Mouse (Mus musculus): ENCODE measurements at regions not wholly inside any gene's neighbourhood (a gene's known extent, or its start where the extent isn't known, plus 50 kb on each side); places are given as distances from the start of the nearest gene placed in this dataset.

DNA sequence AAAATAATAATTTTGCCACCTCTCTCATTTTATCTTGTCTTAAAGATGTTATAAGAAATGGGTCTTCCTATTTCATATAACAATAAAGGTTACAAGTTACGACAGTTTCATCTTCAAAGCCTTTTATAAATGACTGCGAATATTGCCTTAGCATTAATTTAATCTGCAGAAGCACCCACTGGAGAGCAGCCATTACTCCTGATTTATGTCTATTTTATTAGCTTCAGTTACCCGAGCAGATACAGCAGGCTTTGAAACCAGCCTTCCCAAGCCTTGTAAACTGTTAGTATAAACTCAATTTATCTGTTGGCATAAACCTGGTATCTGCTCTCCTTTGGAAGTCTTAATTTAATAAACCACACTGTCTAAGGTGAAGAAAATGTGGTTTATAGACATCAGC lies 2851.6 kb upstream of the Gm6569 start:
- no peak for DNase-seq (ENCODE audit: low spot score in 2 of 2)

GRCm38 (mm10) chr15:70987973-70988570 lies 2846.3 kb upstream of the Gm6569 start:
- no peak for DNase-seq (ENCODE audit: low spot score in 2 of 2)

- no peak for DNase-seq (ENCODE audit: low spot score in 2 of 2)
Observed at GRCm38 (mm10) chr15:70993397-70993796, 2841.0 kb upstream of the Gm6569 start.

DNA sequence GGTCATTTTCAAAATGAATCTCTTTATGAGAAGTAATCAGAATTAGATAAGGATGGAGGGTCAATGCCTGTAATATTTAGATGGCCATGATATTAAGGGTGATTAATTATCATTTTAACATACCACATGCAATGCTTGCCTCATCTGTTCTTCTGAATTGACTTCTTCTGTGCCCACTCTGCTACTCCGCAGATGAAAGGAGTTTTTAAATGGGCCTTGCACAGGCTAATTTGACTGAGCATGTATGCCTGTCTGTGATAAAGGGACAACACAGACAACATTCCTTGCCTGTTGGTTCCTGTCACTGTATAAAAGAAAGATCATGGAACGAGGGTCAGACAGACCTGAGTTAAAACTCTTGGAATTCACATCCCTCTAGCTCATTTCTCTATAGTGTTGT lies 2824.0 kb upstream of the Gm6569 start:
- no peak for DNase-seq (ENCODE audit: low spot score in 2 of 2)

GRCm38 (mm10) chr15:71010773-71011172 lies 2823.6 kb upstream of the Gm6569 start:
- DNase-seq (ENCODE audit: low spot score in 2 of 2): no peak

- no peak for DNase-seq (ENCODE audit: low spot score in 2 of 2)
Observed at GRCm38 (mm10) chr15:71054251-71054852, 2780.0 kb upstream of the Gm6569 start.

DNA sequence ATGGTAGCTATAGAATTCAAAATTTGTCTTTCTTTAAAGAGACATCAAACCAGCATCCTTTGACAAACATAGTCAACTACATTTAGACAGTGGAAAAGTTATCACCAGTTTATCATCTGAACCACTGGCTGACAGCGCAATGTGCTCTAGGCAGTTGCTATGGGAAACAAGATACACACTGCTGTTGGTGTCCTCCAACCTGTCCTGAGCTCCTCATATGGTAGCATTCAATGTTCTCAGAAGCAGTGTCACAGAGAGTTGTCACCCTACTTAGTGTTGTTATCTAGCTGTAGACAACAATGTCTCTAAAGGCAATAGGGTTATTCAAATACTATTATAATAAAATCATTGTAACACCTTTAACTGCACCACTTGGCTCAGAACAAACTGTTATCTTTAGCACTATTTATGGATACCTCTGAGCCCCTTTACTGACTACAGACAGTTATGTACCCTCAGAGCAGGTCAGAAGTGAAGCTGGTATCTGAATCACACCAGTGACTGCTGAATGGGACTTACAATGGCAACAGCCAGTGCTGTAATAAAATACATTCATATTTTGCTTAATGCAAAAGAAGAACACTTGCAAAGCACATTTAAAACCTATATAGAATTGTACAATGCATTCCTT lies 2747.9 kb upstream of the Gm6569 start:
- no peak for DNase-seq (ENCODE audit: low spot score in 2 of 2)

DNA sequence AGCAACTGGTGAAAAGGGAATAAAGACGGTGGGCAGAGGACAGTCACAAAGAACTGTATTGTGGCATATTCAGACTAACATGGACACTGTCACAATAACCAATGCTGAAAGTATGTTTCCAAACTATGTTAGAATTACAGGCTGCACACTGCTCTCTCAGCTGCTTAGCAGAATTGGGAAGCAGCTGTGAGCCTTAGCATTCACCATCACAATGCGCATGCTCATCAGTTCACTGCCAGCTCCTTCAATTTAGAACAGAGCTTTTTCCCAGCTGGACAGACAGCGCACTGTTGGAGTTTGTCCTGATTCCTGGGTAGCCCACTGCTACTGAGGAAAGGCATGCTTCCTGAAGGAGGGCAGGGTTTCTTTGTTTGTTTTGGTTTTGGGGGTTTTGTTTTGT lies 2735.2 kb upstream of the Gm6569 start:
- DNase-seq (ENCODE audit: low spot score in 2 of 2): no peak

GRCm38 (mm10) chr15:71129802-71130201 lies 2704.6 kb upstream of the Gm6569 start:
- DNase-seq (ENCODE audit: low spot score in 2 of 2): no peak

DNA sequence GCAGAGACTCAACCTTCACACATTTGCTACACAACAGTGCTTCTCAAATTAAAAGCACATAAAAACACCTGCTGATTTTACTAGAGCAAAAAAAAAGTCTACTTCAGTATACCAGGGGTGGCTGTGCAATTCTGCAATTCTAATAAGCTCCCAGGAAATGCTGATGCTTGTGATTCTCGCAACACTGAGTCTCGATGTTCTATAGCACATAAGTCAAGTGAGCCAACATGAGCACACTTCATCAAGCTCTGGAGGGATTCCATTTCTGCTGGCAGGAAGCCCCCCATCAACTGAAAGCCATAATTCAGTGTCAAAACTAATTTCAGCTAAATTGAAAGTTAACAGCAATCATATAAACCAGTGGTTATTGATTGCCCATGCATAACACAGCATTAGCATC lies 2676.7 kb upstream of the Gm6569 start:
- no peak for DNase-seq (ENCODE audit: low spot score in 2 of 2)

- no peak for DNase-seq (ENCODE audit: low spot score in 2 of 2)
Observed at GRCm38 (mm10) chr15:71162097-71162496, 2672.3 kb upstream of the Gm6569 start.

DNA sequence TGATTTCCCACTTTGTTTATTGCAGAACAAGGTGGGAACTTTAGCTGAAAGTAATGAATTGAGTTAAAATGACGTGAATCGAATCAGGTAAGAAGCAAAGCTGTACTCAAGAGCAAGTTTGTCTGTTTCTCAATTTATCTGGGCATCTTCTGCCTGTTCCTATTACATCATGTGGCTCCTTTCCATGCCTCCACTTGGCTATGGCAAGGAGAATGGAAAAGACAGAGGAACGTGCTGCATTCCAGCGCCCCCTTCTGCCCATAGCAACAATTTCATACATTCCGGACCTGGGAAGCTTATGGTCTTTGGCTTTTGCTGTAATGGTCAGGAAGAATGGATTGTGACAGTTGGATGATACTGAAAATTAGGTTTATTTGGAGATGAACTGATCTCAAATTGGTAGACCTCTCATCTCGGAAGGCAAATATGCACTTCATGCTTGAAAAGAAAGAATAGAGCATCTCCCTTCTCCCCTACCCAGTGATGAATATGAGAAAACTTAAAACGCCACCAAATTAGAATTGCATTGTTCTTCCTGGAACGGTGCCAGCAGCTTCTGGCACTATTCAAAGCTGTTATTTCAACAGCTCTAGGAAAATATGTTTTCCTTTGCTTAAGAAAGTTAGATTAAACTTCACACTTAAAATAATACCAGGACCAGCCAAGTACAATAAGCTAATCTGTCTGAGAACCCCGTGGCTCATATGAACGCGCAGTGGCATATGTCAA lies 2639.2 kb upstream of the Gm6569 start:
- DNase-seq (ENCODE audit: low spot score in 2 of 2): no peak

DNA sequence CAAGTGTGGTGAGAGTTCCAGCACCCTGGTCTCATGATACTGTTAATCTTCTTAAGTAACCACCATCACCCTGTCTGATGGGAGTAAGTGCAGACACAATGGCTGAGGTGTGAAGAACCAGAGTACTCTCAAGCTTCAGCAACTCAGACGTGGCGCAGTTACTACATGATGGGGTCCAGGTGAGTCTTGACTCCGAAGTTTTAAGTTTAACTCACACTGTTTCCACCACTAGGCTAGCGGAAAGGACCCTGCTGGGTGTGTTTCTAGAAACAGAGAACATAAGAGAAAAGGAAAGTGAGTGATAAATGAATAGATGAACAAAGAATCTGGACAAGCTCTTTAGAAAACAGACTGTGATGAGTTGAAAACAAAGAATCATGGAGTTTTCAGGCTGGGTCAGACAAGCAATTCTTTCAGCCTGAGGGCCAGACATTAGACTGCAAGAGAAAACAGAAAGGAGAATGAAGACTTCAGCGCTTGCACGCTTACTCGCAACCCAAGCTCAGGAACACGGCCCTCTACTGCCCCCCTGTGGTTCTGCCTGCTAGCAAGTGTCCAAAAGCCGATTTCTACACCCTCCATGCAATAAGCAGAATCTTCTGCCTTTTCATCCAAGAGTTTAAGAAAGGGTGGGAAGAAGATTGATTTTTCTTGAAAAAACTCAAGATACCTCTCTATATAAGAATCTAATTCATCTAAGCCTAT lies 2593.6 kb upstream of the Gm6569 start:
- DNase-seq (ENCODE audit: low spot score in 2 of 2): peak in 1 of 2 experiments; percentile 11

DNA sequence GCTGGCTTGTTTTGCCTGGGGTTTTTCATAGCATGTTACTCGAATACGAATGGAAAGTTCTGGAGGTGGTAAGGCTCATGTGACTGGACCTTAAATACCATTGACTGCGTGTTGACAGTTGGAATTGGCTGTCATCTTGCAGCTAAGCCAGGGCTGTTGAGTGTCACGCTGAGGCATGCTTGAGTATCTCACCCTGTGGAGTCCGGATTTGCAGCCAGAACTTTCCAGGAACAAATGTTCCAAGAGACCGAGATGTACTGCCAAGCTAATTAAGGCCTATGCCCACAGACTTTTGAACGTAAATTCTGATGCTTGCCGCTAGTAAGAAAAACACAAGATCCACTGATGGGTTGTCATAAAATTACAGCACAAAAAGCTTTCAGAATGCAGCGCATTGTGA lies 2590.8 kb upstream of the Gm6569 start:
- no peak for DNase-seq (ENCODE audit: low spot score in 2 of 2)

GRCm38 (mm10) chr15:71275876-71276565 lies 2558.3 kb upstream of the Gm6569 start:
- DNase-seq (ENCODE audit: low spot score in 2 of 2): no peak

DNA sequence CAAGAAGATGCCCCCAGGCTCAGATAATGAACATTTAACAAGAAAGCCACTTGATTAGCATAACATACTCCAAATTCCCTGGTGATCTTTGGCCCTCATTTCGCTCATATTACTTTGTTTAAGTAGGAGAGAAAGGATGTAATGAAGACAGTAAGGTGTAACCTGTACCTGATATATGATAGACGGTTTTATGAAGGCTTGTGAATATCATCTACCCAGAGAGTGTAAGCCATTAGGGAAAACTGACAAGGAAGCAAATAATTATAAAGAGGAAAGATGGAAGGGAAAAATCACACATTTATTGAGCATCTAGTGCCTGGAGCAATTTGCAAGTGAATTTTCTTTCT lies 2557.8 kb upstream of the Gm6569 start:
- no peak for DNase-seq (ENCODE audit: low spot score in 2 of 2)

GRCm38 (mm10) chr15:71277388-71277787 lies 2557.0 kb upstream of the Gm6569 start:
- DNase-seq (ENCODE audit: low spot score in 2 of 2): no peak

- DNase-seq (ENCODE audit: low spot score in 2 of 2): no peak
Observed at GRCm38 (mm10) chr15:71283775-71284174, 2550.6 kb upstream of the Gm6569 start.

DNA sequence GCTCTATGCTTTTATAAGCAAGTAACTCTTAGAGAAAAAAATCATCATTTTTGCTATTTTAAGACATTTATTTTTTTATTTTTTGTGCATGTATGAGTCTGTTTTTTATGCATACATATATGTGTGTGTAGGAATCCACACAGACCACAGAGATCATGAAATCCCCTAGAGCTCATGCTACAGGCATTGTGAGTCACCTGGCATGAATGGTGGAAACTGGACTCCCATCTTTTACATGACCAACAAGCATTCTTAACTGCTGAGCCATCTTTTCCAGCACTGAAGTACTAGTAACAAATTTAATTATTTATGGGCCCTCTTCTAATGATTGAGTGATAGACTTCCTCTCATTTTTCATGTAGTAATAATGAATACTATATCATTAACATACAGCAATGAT lies 2531.8 kb upstream of the Gm6569 start:
- no peak for DNase-seq (ENCODE audit: low spot score in 2 of 2)

GRCm38 (mm10) chr15:71310230-71310629 lies 2524.1 kb upstream of the Gm6569 start:
- no peak for DNase-seq (ENCODE audit: low spot score in 2 of 2)

GRCm38 (mm10) chr15:71326596-71326995 lies 2507.8 kb upstream of the Gm6569 start:
- DNase-seq (ENCODE audit: low spot score in 2 of 2): no peak

Measured in thymus, postnatal 10 days (tissue).